Mouse (Mus musculus): ENCODE data around the gene Nat10. TPM values are rescaled to one million over a fixed set of nuclear protein-coding genes. Genes with fewer than 3 reads are reported as not detected.

Gene Nat10
- polyA plus RNA-seq, 1 experiment from 2014 or later = 26.9 TPM

- H3K4me1 ChIP-seq (replicated peaks; ENCODE audit: control insufficient read depth, insufficient read depth, low read length) = no peaks in the 10 kb centered on the region
- no peaks in the 10 kb centered on the region for H3K27me3 ChIP-seq (replicated peaks; ENCODE audit: control insufficient read depth, insufficient read depth, low read length)
- no peak overlapping the region for H3K27ac ChIP-seq (ENCODE audit: low read length)
- H3K9ac ChIP-seq (replicated peaks; ENCODE audit: low read depth, low read length) = no peak overlapping the region
- H3K9me3 ChIP-seq (ENCODE audit: control insufficient read depth, low read length) = no peaks in the 10 kb centered on the region
- 97% methylated on average over 3 of the region's 3 CpGs for WGBS
- peaks cover 10% of the 10 kb centered on the region for H3K36me3 ChIP-seq (ENCODE audit: control insufficient read depth, insufficient read depth)
- no peak overlapping the region for H3K4me3 ChIP-seq (replicated peaks; ENCODE audit: low read length)
- no peak overlapping the region for H3K4me2 ChIP-seq (ENCODE audit: low read length)
- ATAC-seq = no peak
These were observed 12.0 kb downstream of the Nat10 start for GRCm38 (mm10) chr2:103749091-103749490.

- H3K4me3 ChIP-seq (replicated peaks; ENCODE audit: low read length) = no peak overlapping the region
- no peak overlapping the region for H3K9ac ChIP-seq (replicated peaks; ENCODE audit: low read depth, low read length)
- no peaks in the 10 kb centered on the region for H3K27me3 ChIP-seq (replicated peaks; ENCODE audit: control insufficient read depth, insufficient read depth, low read length)
- no peaks in the 10 kb centered on the region for H3K4me1 ChIP-seq (replicated peaks; ENCODE audit: control insufficient read depth, insufficient read depth, low read length)
- no peaks in the 10 kb centered on the region for H3K9me3 ChIP-seq (ENCODE audit: control insufficient read depth, low read length)
- no peak for ATAC-seq
- peaks cover 8% of the 10 kb centered on the region; the same call in 1 of the 2 replicates for H3K36me3 ChIP-seq (ENCODE audit: control insufficient read depth, insufficient read depth)
- no peak overlapping the region for H3K27ac ChIP-seq (ENCODE audit: low read length)
- WGBS = 92% methylated on average over 9 of the region's 9 CpGs
- H3K4me2 ChIP-seq (ENCODE audit: low read length) = no peak overlapping the region
These were observed 13.2 kb downstream of the Nat10 start for GRCm38 (mm10) chr2:103747891-103748290.

GRCm38 (mm10) chr2:103746761-103747160, 14.3 kb downstream of the Nat10 start:
- Histone ChIP-seq H3K4me2 (ENCODE audit: low read length) (no peak overlapping the region), H3K4me1 (replicated peaks; ENCODE audit: control insufficient read depth, insufficient read depth, low read length) (no peaks in the 10 kb centered on the region), H3K27ac (ENCODE audit: low read length) (no peak overlapping the region), H3K36me3 (ENCODE audit: control insufficient read depth, insufficient read depth) (0 out of 2 replicates have a peak, but pooled peaks cover 5% of the 10 kb centered on the region), H3K9me3 (ENCODE audit: control insufficient read depth, low read length) (no peaks in the 10 kb centered on the region), H3K27me3 (replicated peaks; ENCODE audit: control insufficient read depth, insufficient read depth, low read length) (no peaks in the 10 kb centered on the region), H3K4me3 (replicated peaks; ENCODE audit: low read length) (no peak overlapping the region), H3K9ac (replicated peaks; ENCODE audit: low read depth, low read length) (no peak overlapping the region)
- WGBS = 87% methylated on average over 2 of the region's 2 CpGs
- no peak for ATAC-seq

DNA sequence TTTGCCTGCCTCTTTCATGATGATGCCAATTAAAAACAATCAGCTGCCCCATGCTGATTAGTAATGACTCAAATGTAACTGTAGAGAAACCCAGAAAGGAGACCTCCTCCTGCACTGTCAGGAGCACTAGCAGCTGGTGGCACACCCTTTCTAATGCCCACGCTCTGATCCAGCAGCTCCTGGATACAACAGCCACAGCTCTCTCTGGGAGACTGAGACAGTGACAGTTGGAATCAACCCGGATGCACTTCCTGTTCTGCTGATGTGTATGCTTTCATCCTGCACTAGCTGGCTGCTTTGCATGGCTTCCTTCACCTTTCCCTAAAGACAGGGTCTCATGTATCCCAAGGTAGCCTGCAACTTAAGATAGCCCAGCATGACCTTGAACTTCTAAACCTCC, 15.0 kb downstream of the Nat10 start:
- H3K36me3 ChIP-seq (ENCODE audit: control insufficient read depth, insufficient read depth) = 0 out of 2 replicates have a peak, but pooled peaks cover 5% of the 10 kb centered on the region
- no peaks in the 10 kb centered on the region for H3K27me3 ChIP-seq (replicated peaks; ENCODE audit: control insufficient read depth, insufficient read depth, low read length)
- no peak overlapping the region for H3K4me3 ChIP-seq (replicated peaks; ENCODE audit: low read length)
- 74% methylated on average over 2 of the region's 2 CpGs for WGBS
- no peak overlapping the region for H3K27ac ChIP-seq (ENCODE audit: low read length)
- H3K4me2 ChIP-seq (ENCODE audit: low read length) = no peak overlapping the region
- H3K4me1 ChIP-seq (replicated peaks; ENCODE audit: control insufficient read depth, insufficient read depth, low read length) = no peaks in the 10 kb centered on the region
- no peak for ATAC-seq
- H3K9me3 ChIP-seq (ENCODE audit: control insufficient read depth, low read length) = no peaks in the 10 kb centered on the region
- H3K9ac ChIP-seq (replicated peaks; ENCODE audit: low read depth, low read length) = no peak overlapping the region

GRCm38 (mm10) chr2:103745481-103745880, 15.6 kb downstream of the Nat10 start:
- no peak overlapping the region for H3K4me2 ChIP-seq (ENCODE audit: low read length)
- H3K36me3 ChIP-seq (ENCODE audit: control insufficient read depth, insufficient read depth) = 0 out of 2 replicates have a peak, but pooled peaks cover 7% of the 10 kb centered on the region
- WGBS = 76% methylated on average over 5 of the region's 5 CpGs
- H3K4me3 ChIP-seq (replicated peaks; ENCODE audit: low read length) = no peak overlapping the region
- no peaks in the 10 kb centered on the region for H3K27me3 ChIP-seq (replicated peaks; ENCODE audit: control insufficient read depth, insufficient read depth, low read length)
- H3K27ac ChIP-seq (ENCODE audit: low read length) = no peak overlapping the region
- no peaks in the 10 kb centered on the region for H3K9me3 ChIP-seq (ENCODE audit: control insufficient read depth, low read length)
- H3K4me1 ChIP-seq (replicated peaks; ENCODE audit: control insufficient read depth, insufficient read depth, low read length) = no peaks in the 10 kb centered on the region
- no peak for ATAC-seq
- H3K9ac ChIP-seq (replicated peaks; ENCODE audit: low read depth, low read length) = no peak overlapping the region

DNA sequence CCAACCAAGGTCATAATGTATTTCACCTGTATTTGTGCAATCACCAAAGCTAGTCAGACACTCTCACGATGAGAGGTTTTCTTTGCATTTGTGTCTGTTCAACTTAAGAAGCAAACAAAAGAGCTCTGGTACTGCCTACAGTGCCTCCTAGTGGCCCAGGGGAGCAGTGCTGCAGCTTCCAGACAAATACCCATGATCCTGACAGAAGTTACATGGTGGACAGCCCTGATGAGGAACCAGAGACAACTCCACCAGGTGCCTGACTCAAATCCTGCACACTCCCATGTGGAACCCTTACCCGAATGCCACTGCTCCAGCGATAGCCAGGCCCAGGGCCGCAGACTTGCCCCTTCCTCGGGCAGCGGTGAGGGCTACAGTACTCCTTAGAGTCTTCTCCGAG, 17.1 kb downstream of the Nat10 start:
- Histone ChIP-seq H3K4me1 (replicated peaks; ENCODE audit: control insufficient read depth, insufficient read depth, low read length) (no peaks in the 10 kb centered on the region), H3K9ac (replicated peaks; ENCODE audit: low read depth, low read length) (no peak overlapping the region), H3K27me3 (replicated peaks; ENCODE audit: control insufficient read depth, insufficient read depth, low read length) (no peaks in the 10 kb centered on the region), H3K9me3 (ENCODE audit: control insufficient read depth, low read length) (no peaks in the 10 kb centered on the region), H3K4me3 (replicated peaks; ENCODE audit: low read length) (no peak overlapping the region), H3K4me2 (ENCODE audit: low read length) (no peak overlapping the region), H3K27ac (ENCODE audit: low read length) (no peak overlapping the region), H3K36me3 (ENCODE audit: control insufficient read depth, insufficient read depth) (0 out of 2 replicates have a peak, but pooled peaks cover 10% of the 10 kb centered on the region)
- WGBS = 78% methylated on average over 7 of the region's 7 CpGs
- ATAC-seq = no peak; the same call in 1 of the 2 replicates

DNA sequence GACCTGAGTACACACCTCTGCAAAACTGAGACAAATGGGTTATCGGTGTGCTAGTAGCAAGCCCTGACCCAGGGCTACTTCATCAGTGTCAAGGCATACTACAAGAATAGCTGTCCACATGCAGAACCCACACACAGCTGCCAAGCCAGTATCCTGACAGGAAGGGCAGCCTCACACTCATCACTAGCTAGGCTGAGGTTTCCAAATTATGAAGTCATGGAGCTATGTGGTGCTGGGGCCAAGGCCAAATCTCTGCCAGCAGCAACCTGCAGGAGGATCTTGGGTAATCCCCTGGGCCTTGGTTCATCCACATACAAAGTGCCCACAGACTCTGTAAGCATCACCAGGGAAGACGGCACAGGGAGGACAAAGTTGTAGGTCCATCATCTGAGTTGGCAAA, 17.5 kb downstream of the Nat10 start:
- Histone ChIP-seq H3K27me3 (replicated peaks; ENCODE audit: control insufficient read depth, insufficient read depth, low read length) (no peaks in the 10 kb centered on the region), H3K27ac (ENCODE audit: low read length) (no peak overlapping the region), H3K9ac (replicated peaks; ENCODE audit: low read depth, low read length) (no peak overlapping the region), H3K36me3 (ENCODE audit: control insufficient read depth, insufficient read depth) (0 out of 2 replicates have a peak, but pooled peaks cover 10% of the 10 kb centered on the region), H3K4me3 (replicated peaks; ENCODE audit: low read length) (no peak overlapping the region), H3K4me2 (ENCODE audit: low read length) (no peak overlapping the region), H3K4me1 (replicated peaks; ENCODE audit: control insufficient read depth, insufficient read depth, low read length) (no peaks in the 10 kb centered on the region), H3K9me3 (ENCODE audit: control insufficient read depth, low read length) (no peaks in the 10 kb centered on the region)
- WGBS = 91% methylated on average over 2 of the region's 2 CpGs
- no peak for ATAC-seq

GRCm38 (mm10) chr2:103742821-103743220, 18.2 kb downstream of the Nat10 start:
- Histone ChIP-seq H3K36me3 (ENCODE audit: control insufficient read depth, insufficient read depth) (0 out of 2 replicates have a peak, but pooled peaks cover 8% of the 10 kb centered on the region), H3K4me1 (replicated peaks; ENCODE audit: control insufficient read depth, insufficient read depth, low read length) (no peaks in the 10 kb centered on the region), H3K9me3 (ENCODE audit: control insufficient read depth, low read length) (no peaks in the 10 kb centered on the region), H3K9ac (replicated peaks; ENCODE audit: low read depth, low read length) (no peak overlapping the region), H3K27ac (ENCODE audit: low read length) (no peak overlapping the region), H3K4me2 (ENCODE audit: low read length) (no peak overlapping the region), H3K4me3 (replicated peaks; ENCODE audit: low read length) (no peak overlapping the region), H3K27me3 (replicated peaks; ENCODE audit: control insufficient read depth, insufficient read depth, low read length) (no peaks in the 10 kb centered on the region)
- WGBS = 98% methylated on average over 6 of the region's 6 CpGs
- ATAC-seq = no peak

GRCm38 (mm10) chr2:103731423-103731822, 29.6 kb downstream of the Nat10 start:
- Histone ChIP-seq H3K4me2 (ENCODE audit: low read length) (no peak overlapping the region), H3K4me3 (replicated peaks; ENCODE audit: low read length) (no peak overlapping the region), H3K27me3 (replicated peaks; ENCODE audit: control insufficient read depth, insufficient read depth, low read length) (no peaks in the 10 kb centered on the region), H3K27ac (ENCODE audit: low read length) (no peak overlapping the region), H3K9me3 (ENCODE audit: control insufficient read depth, low read length) (no peaks in the 10 kb centered on the region), H3K4me1 (replicated peaks; ENCODE audit: control insufficient read depth, insufficient read depth, low read length) (no peaks in the 10 kb centered on the region), H3K36me3 (ENCODE audit: control insufficient read depth, insufficient read depth) (peaks cover 18% of the 10 kb centered on the region), H3K9ac (replicated peaks; ENCODE audit: low read depth, low read length) (no peak overlapping the region)
- WGBS = 95% methylated on average over 6 of the region's 6 CpGs
- ATAC-seq = no peak

- Histone ChIP-seq H3K9ac (replicated peaks; ENCODE audit: low read depth, low read length) (no peak overlapping the region), H3K36me3 (ENCODE audit: control insufficient read depth, insufficient read depth) (peaks cover 18% of the 10 kb centered on the region), H3K9me3 (ENCODE audit: control insufficient read depth, low read length) (no peaks in the 10 kb centered on the region), H3K4me2 (ENCODE audit: low read length) (no peak overlapping the region), H3K27me3 (replicated peaks; ENCODE audit: control insufficient read depth, insufficient read depth, low read length) (no peaks in the 10 kb centered on the region), H3K4me1 (replicated peaks; ENCODE audit: control insufficient read depth, insufficient read depth, low read length) (no peaks in the 10 kb centered on the region), H3K4me3 (replicated peaks; ENCODE audit: low read length) (no peak overlapping the region), H3K27ac (ENCODE audit: low read length) (no peak overlapping the region)
- WGBS = 81% methylated on average over 8 of the region's 8 CpGs
- no peak for ATAC-seq
These were observed 30.1 kb downstream of the Nat10 start for GRCm38 (mm10) chr2:103730999-103731398.

Data from forebrain, embryonic 16.5 days (tissue).